Mouse (Mus musculus): ENCODE measurements at regions not wholly inside any gene's neighbourhood (a gene's known extent, or its start where the extent isn't known, plus 50 kb on each side); places are given as distances from the start of the nearest gene placed in this dataset.

GRCm38 (mm10) chr3:151001881-151002412 lies 435.7 kb upstream of the Adgrl4 start:
- Histone ChIP-seq H3K4me3 (no peak overlapping the region), H3K36me3 (no peaks in the 10 kb centered on the region), H3K4me1 (replicated peaks) (no peaks in the 10 kb centered on the region; the same call in 1 of the 2 replicates), H3K9ac (no peak overlapping the region), H3K27ac (replicated peaks) (no peak overlapping the region), H3K4me2 (no peak overlapping the region), H3K27me3 (no peaks in the 10 kb centered on the region; the same call in 1 of the 2 replicates), H3K9me3 (no peaks in the 10 kb centered on the region)
- ATAC-seq (ENCODE audit: low read depth) = no peak
- 34% methylated on average over 6 of the region's 6 CpGs for WGBS

DNA sequence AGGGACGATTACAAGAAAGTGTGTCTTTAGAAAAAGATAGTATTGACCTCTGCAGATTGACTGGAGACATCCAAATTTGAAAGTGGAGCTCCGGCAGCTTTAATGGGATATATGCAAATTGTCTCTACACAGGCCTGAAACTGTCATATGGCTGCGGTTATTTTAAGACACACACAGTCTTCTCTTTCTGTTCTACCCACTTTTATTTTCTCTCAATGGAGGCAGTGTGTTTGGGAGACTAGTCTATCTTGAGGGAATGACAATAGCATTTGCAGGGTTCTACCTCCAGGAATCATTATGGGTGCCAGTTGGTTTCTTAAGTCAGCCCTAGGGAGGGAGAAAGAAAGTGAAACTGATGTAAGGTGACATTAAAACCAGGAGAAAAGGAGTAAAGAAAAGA lies 434.2 kb upstream of the Adgrl4 start:
- H3K4me1 ChIP-seq (replicated peaks) = no peaks in the 10 kb centered on the region; the same call in 1 of the 2 replicates
- no peaks in the 10 kb centered on the region; the same call in 1 of the 2 replicates for H3K27me3 ChIP-seq
- H3K27ac ChIP-seq (replicated peaks) = no peak overlapping the region
- no peak overlapping the region for H3K4me3 ChIP-seq
- no peak overlapping the region for H3K9ac ChIP-seq
- no peaks in the 10 kb centered on the region for H3K36me3 ChIP-seq
- WGBS = 74% methylated on average over 3 of the region's 3 CpGs
- no peak for ATAC-seq (ENCODE audit: low read depth)
- no peaks in the 10 kb centered on the region for H3K9me3 ChIP-seq
- H3K4me2 ChIP-seq = no peak overlapping the region

GRCm38 (mm10) chr3:151003990-151004389 lies 433.7 kb upstream of the Adgrl4 start:
- Histone ChIP-seq H3K27ac (replicated peaks) (no peak overlapping the region), H3K9ac (no peak overlapping the region), H3K4me3 (no peak overlapping the region), H3K36me3 (no peaks in the 10 kb centered on the region), H3K9me3 (no peaks in the 10 kb centered on the region), H3K4me1 (replicated peaks) (no peaks in the 10 kb centered on the region; the same call in 1 of the 2 replicates), H3K4me2 (no peak overlapping the region), H3K27me3 (no peaks in the 10 kb centered on the region; the same call in 1 of the 2 replicates)
- ATAC-seq (ENCODE audit: low read depth) = no peak
- WGBS = 89% methylated on average over 6 of the region's 6 CpGs

DNA sequence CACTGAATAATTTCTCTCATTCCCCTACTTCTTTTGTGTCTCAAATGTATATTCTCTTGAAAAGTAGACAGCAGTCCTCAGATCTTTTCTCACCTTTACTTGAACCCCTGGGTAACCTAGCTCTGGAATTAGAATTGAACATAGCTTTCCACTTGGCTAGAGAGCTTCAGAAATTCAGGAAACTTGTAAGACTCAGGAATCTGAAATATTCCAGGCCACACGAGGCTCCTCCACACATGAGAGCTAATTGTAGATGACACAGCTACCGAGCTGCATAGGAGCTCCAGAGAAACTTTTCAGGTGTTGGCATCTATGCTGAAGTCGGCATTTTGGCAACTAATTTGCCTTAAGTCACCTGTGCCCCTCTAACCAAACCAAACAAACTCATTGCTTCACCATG lies 417.7 kb upstream of the Adgrl4 start:
- Histone ChIP-seq H3K4me3 (no peak overlapping the region), H3K4me1 (replicated peaks) (no peaks in the 10 kb centered on the region), H3K36me3 (no peaks in the 10 kb centered on the region), H3K9me3 (no peaks in the 10 kb centered on the region), H3K4me2 (no peak overlapping the region), H3K9ac (no peak overlapping the region), H3K27me3 (no peaks in the 10 kb centered on the region), H3K27ac (replicated peaks) (no peak overlapping the region)
- 81% methylated on average over 3 of the region's 3 CpGs for WGBS
- no peak for ATAC-seq (ENCODE audit: low read depth)

GRCm38 (mm10) chr3:151057491-151057890 lies 380.2 kb upstream of the Adgrl4 start:
- WGBS = 83% methylated on average over 3 of the region's 3 CpGs
- H3K4me2 ChIP-seq = no peak overlapping the region
- no peaks in the 10 kb centered on the region for H3K9me3 ChIP-seq
- H3K4me1 ChIP-seq (replicated peaks) = no peaks in the 10 kb centered on the region
- H3K27me3 ChIP-seq = no peaks in the 10 kb centered on the region
- H3K27ac ChIP-seq (replicated peaks) = no peak overlapping the region
- H3K9ac ChIP-seq = no peak overlapping the region
- no peak for ATAC-seq (ENCODE audit: low read depth)
- no peak overlapping the region for H3K4me3 ChIP-seq
- no peaks in the 10 kb centered on the region for H3K36me3 ChIP-seq

DNA sequence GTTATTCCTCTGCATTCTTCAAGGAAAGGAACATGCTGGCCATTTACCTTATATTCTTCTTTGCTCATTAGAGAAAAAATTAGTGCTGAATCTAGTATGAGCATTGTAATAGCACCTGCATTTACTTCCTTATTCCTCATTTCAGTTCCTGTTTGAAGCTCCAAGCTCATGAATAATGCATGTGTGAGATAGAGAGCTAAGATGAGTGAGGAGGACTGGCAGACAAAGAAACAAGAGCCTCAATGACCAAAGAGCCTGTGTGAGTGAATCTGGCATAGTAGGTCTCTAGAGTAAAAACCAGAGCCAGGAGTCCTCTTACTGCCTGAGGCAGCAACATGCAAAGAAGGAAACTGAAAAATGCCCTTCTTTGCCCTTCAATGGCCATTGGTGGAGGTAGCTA lies 365.4 kb upstream of the Adgrl4 start:
- Histone ChIP-seq H3K9ac (no peak overlapping the region), H3K27me3 (no peaks in the 10 kb centered on the region), H3K27ac (replicated peaks) (no peak overlapping the region), H3K36me3 (no peaks in the 10 kb centered on the region), H3K4me3 (no peak overlapping the region), H3K4me2 (no peak overlapping the region), H3K4me1 (replicated peaks) (no peaks in the 10 kb centered on the region; the same call in 1 of the 2 replicates), H3K9me3 (no peaks in the 10 kb centered on the region)
- no peak for ATAC-seq (ENCODE audit: low read depth)

DNA sequence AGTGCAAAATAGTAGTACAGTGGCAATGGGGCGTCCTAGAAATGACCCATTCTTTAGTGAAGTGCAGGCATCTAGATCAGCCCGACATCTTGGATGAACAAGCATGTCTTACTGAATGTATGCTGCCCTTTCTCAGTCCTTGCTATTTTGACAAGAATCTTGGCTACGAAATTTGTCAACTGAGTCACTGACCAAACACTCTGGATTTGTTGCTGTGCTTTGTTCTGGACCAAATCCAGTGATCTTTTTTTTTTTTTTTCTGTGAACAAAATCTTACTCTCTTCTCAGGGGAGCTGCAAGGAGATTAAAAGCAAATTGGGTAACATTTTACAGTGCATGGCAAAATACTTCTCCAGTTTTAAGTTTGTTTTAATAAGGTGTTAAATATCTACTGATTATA lies 320.9 kb upstream of the Adgrl4 start:
- H3K4me2 ChIP-seq = no peak overlapping the region

GRCm38 (mm10) chr3:151117583-151118041 lies 320.1 kb upstream of the Adgrl4 start:
- Histone ChIP-seq H3K27me3 (no peaks in the 10 kb centered on the region), H3K4me2 (no peak overlapping the region), H3K9ac (no peak overlapping the region), H3K36me3 (no peaks in the 10 kb centered on the region), H3K27ac (replicated peaks) (no peak overlapping the region), H3K9me3 (no peaks in the 10 kb centered on the region), H3K4me3 (no peak overlapping the region), H3K4me1 (replicated peaks) (peaks cover 4% of the 10 kb centered on the region; the same call in 1 of the 2 replicates)
- 50% methylated on average over 3 of the region's 3 CpGs for WGBS
- no peak for ATAC-seq (ENCODE audit: low read depth)

More for the DNA sequence above, 320.9 kb upstream of the Adgrl4 start:
- 88% methylated on average over 3 of the region's 3 CpGs for WGBS
- Histone ChIP-seq H3K9ac (no peak overlapping the region), H3K36me3 (no peaks in the 10 kb centered on the region), H3K4me1 (replicated peaks) (peaks cover 4% of the 10 kb centered on the region; the same call in 1 of the 2 replicates), H3K27ac (replicated peaks) (no peak overlapping the region), H3K4me3 (no peak overlapping the region), H3K9me3 (no peaks in the 10 kb centered on the region), H3K27me3 (no peaks in the 10 kb centered on the region)
- ATAC-seq (ENCODE audit: low read depth) = no peak

DNA sequence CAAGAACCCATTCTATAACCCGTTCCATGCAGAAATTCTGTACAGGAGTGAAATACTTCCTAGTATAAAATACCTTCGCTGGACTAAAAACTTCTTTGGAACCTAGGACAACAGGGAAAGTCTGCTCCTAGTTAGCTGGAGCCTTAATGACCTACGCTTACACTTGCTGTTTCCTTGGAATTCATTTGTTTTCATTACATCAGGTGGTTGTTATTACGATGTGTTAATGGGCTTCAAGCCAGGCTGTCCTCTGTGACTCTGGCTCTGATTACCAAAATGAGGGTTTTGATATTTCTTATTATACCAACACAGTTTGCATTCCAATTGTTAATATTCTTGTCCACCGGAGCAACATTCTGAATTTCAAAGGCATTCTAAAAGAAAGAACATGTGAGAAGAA lies 313.6 kb upstream of the Adgrl4 start:
- no peaks in the 10 kb centered on the region for H3K27me3 ChIP-seq
- H3K27ac ChIP-seq (replicated peaks) = no peak overlapping the region
- H3K4me1 ChIP-seq (replicated peaks) = no peaks in the 10 kb centered on the region
- H3K36me3 ChIP-seq = no peaks in the 10 kb centered on the region
- no peak overlapping the region for H3K4me3 ChIP-seq
- H3K4me2 ChIP-seq = no peak overlapping the region
- no peak overlapping the region for H3K9ac ChIP-seq
- no peaks in the 10 kb centered on the region for H3K9me3 ChIP-seq
- no peak for ATAC-seq (ENCODE audit: low read depth)
- WGBS = 70% methylated on average over 5 of the region's 5 CpGs

DNA sequence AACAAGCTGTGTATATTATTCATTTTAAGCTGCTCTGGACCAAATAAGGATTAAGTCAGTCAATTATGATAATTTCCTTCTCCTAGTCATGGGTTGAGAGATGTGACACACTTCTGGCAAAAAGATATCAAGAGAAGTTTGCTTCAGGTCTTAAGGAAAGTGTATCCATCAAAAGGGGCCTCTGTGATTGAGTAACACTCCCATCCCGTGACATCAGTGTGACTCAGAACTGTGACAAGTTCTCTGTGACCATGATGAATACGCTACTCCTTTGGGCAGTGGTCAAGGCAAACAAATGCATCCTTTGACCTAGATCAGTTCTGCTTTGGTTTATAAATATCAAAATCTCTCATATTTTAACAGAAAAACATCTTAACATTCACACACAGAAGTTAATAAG lies 290.8 kb upstream of the Adgrl4 start:
- no peak for ATAC-seq (ENCODE audit: low read depth)
- H3K4me1 ChIP-seq (replicated peaks) = no peaks in the 10 kb centered on the region
- 92% methylated on average over 2 of the region's 2 CpGs for WGBS

DNA sequence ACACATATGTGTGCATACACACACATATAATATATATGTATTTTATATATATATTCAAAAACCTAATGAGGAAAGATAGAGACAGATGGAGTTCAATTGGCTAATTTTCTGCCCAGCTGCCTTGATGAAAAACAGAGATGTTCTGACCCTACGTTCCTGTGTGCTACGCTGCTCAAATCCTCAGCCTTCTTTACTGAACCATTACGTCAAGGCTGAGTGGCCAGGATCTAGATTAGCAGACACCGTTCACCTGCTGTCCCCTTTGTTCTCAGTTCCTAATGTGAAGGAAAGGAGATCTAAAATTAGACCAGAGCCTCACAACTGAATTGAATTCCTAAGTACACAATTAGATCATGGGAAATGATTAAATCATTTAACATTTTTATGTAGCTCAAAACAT lies 284.3 kb upstream of the Adgrl4 start:
- no peak for ATAC-seq (ENCODE audit: low read depth)

More for the DNA sequence above, 290.8 kb upstream of the Adgrl4 start:
- Histone ChIP-seq H3K4me3 (no peak overlapping the region), H3K9me3 (no peaks in the 10 kb centered on the region), H3K9ac (no peak overlapping the region), H3K4me2 (no peak overlapping the region), H3K27me3 (no peaks in the 10 kb centered on the region), H3K27ac (replicated peaks) (no peak overlapping the region), H3K36me3 (no peaks in the 10 kb centered on the region)

DNA sequence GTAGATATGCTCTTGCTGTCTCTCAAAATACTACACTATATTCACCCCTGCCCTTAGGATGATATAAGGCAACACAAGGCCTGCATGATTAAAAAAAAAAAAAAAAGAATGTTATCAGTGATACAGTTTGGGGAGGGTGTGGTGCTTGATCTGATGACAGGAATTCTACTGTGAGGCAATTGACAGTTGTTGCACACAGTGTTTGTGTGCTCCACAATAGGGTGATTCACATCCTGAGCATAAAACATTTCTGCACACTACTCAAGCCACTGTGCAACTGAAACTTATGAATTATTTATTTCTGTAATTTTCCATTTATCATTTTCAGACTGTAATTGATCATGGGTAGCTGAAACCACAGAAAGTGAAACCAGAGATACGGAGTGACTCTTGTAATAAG lies 277.2 kb upstream of the Adgrl4 start:
- Histone ChIP-seq H3K27ac (replicated peaks) (no peak overlapping the region; the same call in 1 of the 2 replicates), H3K36me3 (no peaks in the 10 kb centered on the region), H3K9me3 (no peaks in the 10 kb centered on the region), H3K4me1 (replicated peaks) (no peaks in the 10 kb centered on the region), H3K4me2 (no peak overlapping the region), H3K27me3 (no peaks in the 10 kb centered on the region), H3K9ac (no peak overlapping the region), H3K4me3 (no peak overlapping the region)
- 54% methylated on average over 1 of the region's 1 CpGs for WGBS
- peak; percentile 23; the same call in 1 of the 2 replicates for ATAC-seq (ENCODE audit: low read depth)

More for the DNA sequence above, 284.3 kb upstream of the Adgrl4 start:
- H3K27me3 ChIP-seq = no peaks in the 10 kb centered on the region
- H3K27ac ChIP-seq (replicated peaks) = no peak overlapping the region
- no peaks in the 10 kb centered on the region for H3K9me3 ChIP-seq
- H3K4me1 ChIP-seq (replicated peaks) = no peaks in the 10 kb centered on the region
- H3K9ac ChIP-seq = no peak overlapping the region
- H3K4me3 ChIP-seq = no peak overlapping the region
- H3K4me2 ChIP-seq = no peak overlapping the region
- no peaks in the 10 kb centered on the region for H3K36me3 ChIP-seq
- WGBS = 58% methylated on average over 4 of the region's 4 CpGs

GRCm38 (mm10) chr3:151182132-151182531 lies 255.6 kb upstream of the Adgrl4 start:
- Histone ChIP-seq H3K4me3 (no peak overlapping the region), H3K36me3 (no peaks in the 10 kb centered on the region), H3K27ac (replicated peaks) (no peak overlapping the region), H3K9ac (no peak overlapping the region), H3K4me1 (replicated peaks) (no peaks in the 10 kb centered on the region), H3K27me3 (no peaks in the 10 kb centered on the region), H3K9me3 (no peaks in the 10 kb centered on the region), H3K4me2 (no peak overlapping the region)
- ATAC-seq (ENCODE audit: low read depth) = no peak
- 58% methylated on average over 2 of the region's 2 CpGs for WGBS

All from neural tube, embryonic 13.5 days (tissue).